In genomic region chr4:63969891-63970290, GRCm38 (mm10) we compare ENCODE assay signal across 16 mouse cellular contexts.
"Had no signal": no experiment of that assay in that cellular context is flagged by ENCODE, and none has a peak within 500 bp of the region (broad histone marks: within the 10 kb centered on the region; RNA-seq: fewer than 3 reads in every experiment).

No protein-coding gene starts in this region.

- H3K4me1 ChIP-seq: neural tube, embryonic 13.5 days; neural tube, embryonic 15.5 days; stomach, embryonic 15.5 days had no signal

- H3K36me3 ChIP-seq: neural tube, embryonic 13.5 days; neural tube, embryonic 15.5 days; stomach, embryonic 15.5 days had no signal

- H3K4me3 ChIP-seq: neural tube, embryonic 13.5 days; neural tube, embryonic 15.5 days; stomach, embryonic 15.5 days had no signal

- H3K9me3 ChIP-seq: neural tube, embryonic 13.5 days; neural tube, embryonic 15.5 days; stomach, embryonic 15.5 days had no signal

- H3K27me3 ChIP-seq: neural tube, embryonic 13.5 days; neural tube, embryonic 15.5 days; stomach, embryonic 15.5 days had no signal

- H3K9ac ChIP-seq: neural tube, embryonic 13.5 days; neural tube, embryonic 15.5 days; stomach, embryonic 15.5 days had no signal

- DNase-seq: retina, postnatal 1 day; right cerebral cortex, adult 18-20 months; right cerebral cortex, postnatal 14 days; right cerebral cortex, postnatal 25 days; right cerebral cortex, postnatal 4 days; spleen, adult 18-20 months; thymus, adult 18-20 months; thymus, adult 2 months; thymus, postnatal 14 days; thymus, postnatal 25 days; thymus, postnatal 36 days; thymus, postnatal 4 days had no signal

- H3K27ac ChIP-seq: neural tube, embryonic 13.5 days; neural tube, embryonic 15.5 days; stomach, embryonic 15.5 days; stomach, postnatal 0 days had no signal

- H3K4me2 ChIP-seq: neural tube, embryonic 13.5 days; neural tube, embryonic 15.5 days; stomach, embryonic 15.5 days had no signal
